Mouse (Mus musculus) lung, embryonic 14.5 days (tissue): ENCODE data around the gene Gpr153. TPM values are rescaled to one million over a fixed set of nuclear protein-coding genes. Genes with fewer than 3 reads are reported as not detected.

Experiments
- ATAC-seq: fragments of 200-750 bp; cut with Nextera tagmentation; 2 replicates; pipeline ENCODE4 v1.8.0; 2017; ENCODE audit warnings: mild to moderate bottlenecking, moderate TSS enrichment, moderate library complexity; ENCODE audit not compliant: insufficient read depth
- DNase-seq: peaks from one replicate; pipeline ENCODE4 v3.0.0-alpha.2; 2015
- H3K27ac ChIP-seq: fragments of 300-500 bp; sonication (generic); 2 replicates; pipeline ENCODE4 v1.5.1; 2014; ENCODE audit warnings: low read depth, mild to moderate bottlenecking, moderate library complexity
- H3K27me3 ChIP-seq: fragments of 300-500 bp; sonication (generic); 2 replicates; pipeline ENCODE4 v1.6.1; 2014; ENCODE audit warnings: low read length, control low read depth; ENCODE audit not compliant: insufficient read depth
- H3K36me3 ChIP-seq: fragments of 300-500 bp; sonication (generic); 2 replicates; pipeline ENCODE4 v1.6.1; 2014; ENCODE audit warnings: control low read depth; ENCODE audit not compliant: insufficient read depth
- H3K4me1 ChIP-seq: fragments of 300-500 bp; sonication (generic); 2 replicates; pipeline ENCODE4 v1.6.1; 2014; ENCODE audit warnings: antibody characterized with exemption, control low read depth; ENCODE audit not compliant: insufficient read depth
- H3K4me2 ChIP-seq: fragments of 300-500 bp; sonication (generic); 2 replicates; pipeline ENCODE4 v1.6.1; 2014; ENCODE audit warnings: mild to moderate bottlenecking
- H3K4me3 ChIP-seq: fragments of 300-500 bp; sonication (generic); 2 replicates; pipeline ENCODE4 v1.5.1; 2014; ENCODE audit warnings: low read depth, low read length
- H3K9ac ChIP-seq: fragments of 300-500 bp; sonication (generic); 2 replicates; pipeline ENCODE4 v1.6.1; 2014
- H3K9me3 ChIP-seq: fragments of 300-500 bp; sonication (generic); 2 replicates; pipeline ENCODE4 v1.6.1; 2016; ENCODE audit warnings: low read depth, low read length, control low read depth
- CTCF ChIP-seq: IDR thresholded peaks from 2 replicates; pipeline ENCODE4 v1.5.1; 2016; ENCODE audit warnings: antibody characterized with exemption, low read depth
- WGBS: fragments of 180-500 bp; shearing (Covaris S2); extraction: QIAGEN DNeasy Blood & Tissue Kit; methylation state at CpG from one replicate; pipeline ENCODE4 v1.1.7; 2014; 5-methylcytosine and 5-hydroxymethylcytosine counted together
- polyA plus RNA-seq: library from polyadenylated mRNA; unstranded; fragments of >200 nt; fragmentation: Nextera tagmentation; extraction: Ambion mirVana; gene quantifications from 2 replicates; pipeline ENCODE4 v1.2.1, GENCODE M21; 2014

Gene Gpr153
- polyA plus RNA-seq, 1 experiment from 2014 or later: 20.0 TPM

DNA sequence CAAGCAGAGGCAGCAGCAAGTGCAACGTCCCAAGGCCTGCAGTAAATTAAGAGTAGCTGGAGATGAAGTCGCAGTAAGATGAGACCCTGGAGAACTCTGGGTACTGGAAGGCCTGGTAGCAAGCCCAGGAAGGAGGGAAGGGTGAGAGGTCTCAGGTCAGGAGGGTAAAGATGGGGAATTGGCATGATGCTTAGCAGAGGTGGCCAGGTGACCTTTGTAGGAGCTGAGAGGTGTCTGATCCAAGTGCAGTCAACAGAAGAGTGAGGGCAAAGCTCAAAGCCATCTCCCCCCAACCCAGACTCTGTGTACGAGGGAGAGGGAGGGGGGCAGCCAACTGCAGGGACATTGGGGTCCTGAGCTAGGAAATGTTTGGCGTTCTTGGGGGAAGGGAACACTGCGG is 47.4 kb downstream of the Gpr153 start:
- no peak for TF ChIP-seq CTCF
- Histone ChIP-seq H3K9ac (no peak overlapping the region), H3K4me2 (no peak overlapping the region), H3K9me3 (no peaks in the 10 kb centered on the region), H3K36me3 (no peaks in the 10 kb centered on the region), H3K4me1 (peaks cover 2% of the 10 kb centered on the region; the same call in 1 of the 2 replicates), H3K27ac (no peak overlapping the region), H3K4me3 (no peak overlapping the region), H3K27me3 (peaks cover 18% of the 10 kb centered on the region)
- no peak for ATAC-seq
- no peak for DNase-seq
- WGBS: 44% methylated on average over 5 of the region's 5 CpGs

DNA sequence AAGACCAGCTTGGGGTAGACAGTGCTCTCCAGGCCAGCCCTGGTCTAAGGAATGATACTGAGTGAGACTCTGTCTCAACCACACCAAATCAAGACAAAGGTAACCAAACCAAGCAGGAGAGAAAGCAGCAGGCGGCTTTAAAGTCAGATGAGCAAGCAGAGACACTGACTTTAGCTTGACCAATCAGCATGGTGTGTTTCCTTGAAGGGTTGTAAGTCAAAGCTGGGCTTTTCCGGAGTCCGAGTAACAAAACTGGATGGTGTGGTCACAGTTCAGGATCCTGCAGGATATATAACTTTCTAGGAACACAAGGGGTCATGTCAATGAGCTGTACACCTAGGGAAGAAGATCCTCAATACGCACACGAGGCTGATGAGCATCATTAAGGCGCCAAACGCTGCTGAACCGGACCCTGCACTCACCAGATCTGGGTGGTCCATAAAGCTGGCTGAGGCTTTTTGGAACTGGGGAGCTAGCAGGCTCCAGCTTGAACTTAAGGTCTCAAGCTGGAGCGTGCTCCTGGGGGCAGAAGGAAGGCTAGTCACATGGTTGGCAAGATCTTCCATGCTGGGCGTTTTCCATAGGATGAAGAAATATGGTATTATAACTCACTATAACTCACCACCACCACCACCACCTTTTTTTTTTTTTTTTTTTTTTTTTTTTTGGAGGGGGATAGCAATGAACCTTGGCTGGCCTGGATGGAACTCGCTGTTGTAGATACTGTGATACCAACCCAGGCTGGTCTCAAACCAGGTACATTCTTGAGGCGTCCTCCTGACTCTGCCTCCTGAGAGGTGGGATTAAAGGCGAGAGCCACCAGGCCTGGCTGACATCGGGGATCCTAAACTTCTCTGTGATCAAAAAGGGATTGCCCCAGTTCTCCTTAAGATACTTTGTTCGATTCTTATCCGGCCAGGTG is 50.9 kb downstream of the Gpr153 start:
- H3K4me1 ChIP-seq: peaks cover 8% of the 10 kb centered on the region
- no peaks in the 10 kb centered on the region for H3K27me3 ChIP-seq
- 46% methylated on average over 16 of the region's 16 CpGs for WGBS
- peak overlapping the region; percentile 54 for H3K4me2 ChIP-seq
- H3K27ac ChIP-seq: no peak overlapping the region
- H3K9ac ChIP-seq: no peak overlapping the region
- peak; percentile 39 for ATAC-seq
- H3K4me3 ChIP-seq: peak overlapping the region; percentile 97
- TF ChIP-seq CTCF: no peak
- no peaks in the 10 kb centered on the region for H3K9me3 ChIP-seq
- H3K36me3 ChIP-seq: peaks cover 28% of the 10 kb centered on the region
- no peak for DNase-seq

DNA sequence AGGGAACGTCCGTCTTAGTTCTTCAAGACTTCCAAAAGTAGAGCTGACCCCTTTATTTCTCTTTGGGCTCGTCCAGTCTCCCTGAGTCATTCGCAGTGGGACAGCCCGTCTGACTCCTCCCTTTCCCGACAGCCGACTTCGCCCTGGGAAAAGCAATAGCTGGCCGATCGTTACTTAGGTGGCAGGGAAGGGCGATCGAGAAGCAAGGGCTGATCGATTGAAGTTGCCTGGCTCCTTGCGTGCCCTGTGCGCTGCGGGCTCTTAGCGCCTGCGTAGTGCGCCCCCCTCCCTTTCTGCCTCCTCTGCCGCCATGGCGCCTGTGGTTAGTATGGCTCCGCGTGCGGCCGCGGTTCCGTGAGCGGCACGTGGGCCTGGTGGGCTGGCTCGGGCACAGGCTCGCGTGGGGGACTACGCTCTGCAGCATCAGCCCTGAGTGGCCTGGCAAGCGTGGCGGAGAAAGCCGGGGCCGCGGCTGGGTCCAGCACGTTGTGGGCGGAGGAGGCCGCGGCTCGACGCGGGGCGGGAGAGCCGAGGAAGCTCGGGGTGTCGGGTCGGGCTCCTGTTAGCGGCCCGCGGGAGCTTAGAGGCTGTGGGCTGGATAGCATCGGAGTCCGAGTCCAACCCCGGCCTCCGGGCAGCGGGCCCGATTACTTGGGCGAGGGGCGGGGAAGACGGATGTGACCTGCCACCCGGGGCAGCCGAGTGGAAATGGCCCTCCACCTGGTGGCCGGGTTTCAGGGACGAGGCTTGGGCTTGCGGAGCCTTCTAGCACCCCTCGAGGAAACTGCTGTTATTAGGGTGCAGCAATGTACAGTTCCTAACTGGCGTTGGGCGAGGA is 51.8 kb downstream of the Gpr153 start, which contains the start of gene Rpl22:
Gene Rpl22 (plus strand): TSS at position 169 of the 838 bp plus-strand sequence.
- WGBS: under 1% methylated on average over 70 of the region's 70 CpGs
- peak; percentile 57 for TF ChIP-seq CTCF
- Histone ChIP-seq H3K4me1 (peaks cover 8% of the 10 kb centered on the region), H3K36me3 (peaks cover 37% of the 10 kb centered on the region), H3K9ac (peak within 1 kb of the TSS; percentile 97), H3K27me3 (no peaks in the 10 kb centered on the region), H3K27ac (peak within 1 kb of the TSS; percentile 73), H3K4me2 (peak within 1 kb of the TSS; percentile 95), H3K9me3 (no peaks in the 10 kb centered on the region), H3K4me3 (peak within 1 kb of the TSS; percentile 97)
- ATAC-seq (peak; percentile 96), DNase-seq (peak; percentile 98)

DNA sequence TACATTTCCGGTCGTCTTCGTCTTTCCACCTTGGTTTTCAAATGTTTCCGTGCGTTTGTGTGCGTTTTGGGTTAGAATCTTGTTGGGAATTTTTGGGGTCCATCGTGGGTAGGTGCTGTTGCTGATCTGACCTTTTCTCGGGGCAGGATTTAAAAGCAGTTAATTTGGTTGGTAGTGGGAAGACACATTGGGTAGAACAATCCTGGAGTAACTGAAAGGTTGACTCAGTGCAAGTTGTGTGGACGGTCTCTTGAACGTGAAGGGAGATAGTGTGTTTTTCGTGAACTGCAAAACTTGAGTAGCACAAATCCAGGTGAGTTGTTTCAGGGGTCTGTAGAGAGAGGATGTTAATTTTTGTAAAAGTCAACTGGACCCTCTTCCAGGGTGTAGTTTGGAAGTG is 52.5 kb downstream of the Gpr153 start:
- no peaks in the 10 kb centered on the region for H3K27me3 ChIP-seq
- no peaks in the 10 kb centered on the region for H3K9me3 ChIP-seq
- peaks cover 8% of the 10 kb centered on the region for H3K4me1 ChIP-seq
- H3K9ac ChIP-seq: peak overlapping the region; percentile 97
- H3K36me3 ChIP-seq: peaks cover 44% of the 10 kb centered on the region
- ATAC-seq: no peak
- peak overlapping the region; percentile 97 for H3K4me3 ChIP-seq
- under 1% methylated on average over 11 of the region's 11 CpGs for WGBS
- no peak for TF ChIP-seq CTCF
- peak overlapping the region; percentile 95 for H3K4me2 ChIP-seq
- DNase-seq: no peak
- H3K27ac ChIP-seq: no peak overlapping the region

DNA sequence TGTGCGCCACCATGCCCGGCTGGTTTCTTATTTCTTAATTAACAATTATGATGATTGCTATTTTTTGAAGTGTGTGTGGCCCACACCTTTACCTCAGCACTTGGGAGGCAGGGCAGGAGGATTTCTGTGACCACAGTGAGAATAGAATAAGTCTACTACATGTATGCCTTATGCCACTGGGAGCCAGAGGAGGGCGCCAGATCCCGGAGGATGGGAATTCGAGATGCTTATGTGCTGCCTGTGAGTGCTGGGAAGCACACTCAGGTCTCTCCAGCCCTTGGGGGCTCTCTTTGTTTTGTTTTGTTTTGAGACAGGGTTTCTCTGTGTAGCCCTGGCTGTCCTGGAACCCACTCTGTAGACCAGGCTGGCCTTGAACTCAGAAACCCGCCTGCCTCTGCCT is 54.7 kb downstream of the Gpr153 start:
- H3K4me3 ChIP-seq: no peak overlapping the region
- DNase-seq: peak; percentile 56
- 72% methylated on average over 6 of the region's 6 CpGs for WGBS
- H3K9me3 ChIP-seq: no peaks in the 10 kb centered on the region
- peak; percentile 57 for TF ChIP-seq CTCF
- peaks cover 66% of the 10 kb centered on the region for H3K36me3 ChIP-seq
- peaks cover 8% of the 10 kb centered on the region for H3K4me1 ChIP-seq
- no peak overlapping the region for H3K4me2 ChIP-seq
- H3K27me3 ChIP-seq: no peaks in the 10 kb centered on the region
- ATAC-seq: no peak
- H3K9ac ChIP-seq: no peak overlapping the region
- H3K27ac ChIP-seq: no peak overlapping the region

DNA sequence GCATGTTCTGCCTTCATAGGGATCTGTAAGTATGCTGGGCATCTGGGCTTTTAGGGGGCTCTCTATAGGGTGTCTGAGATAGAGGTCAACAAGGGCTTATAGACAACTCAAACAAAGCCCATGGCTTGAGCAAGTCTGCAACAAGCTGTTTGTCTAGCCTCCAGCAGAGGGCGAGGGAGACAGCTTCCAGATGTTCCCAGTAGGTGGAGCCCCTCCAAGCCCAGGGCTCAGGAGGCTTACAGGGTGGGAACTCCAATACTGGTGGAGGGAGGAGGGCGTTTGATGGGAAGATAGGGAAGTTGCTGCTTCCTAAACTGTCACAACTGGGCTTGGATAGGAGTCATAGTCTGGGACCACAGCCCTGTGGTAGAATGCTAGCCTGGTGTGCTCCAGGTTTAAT is 58.9 kb downstream of the Gpr153 start:
- Histone ChIP-seq H3K9ac (no peak overlapping the region), H3K36me3 (peaks cover 77% of the 10 kb centered on the region), H3K4me1 (no peaks in the 10 kb centered on the region), H3K4me2 (no peak overlapping the region), H3K4me3 (no peak overlapping the region), H3K9me3 (no peaks in the 10 kb centered on the region), H3K27me3 (peaks cover 14% of the 10 kb centered on the region), H3K27ac (no peak overlapping the region)
- TF ChIP-seq CTCF: peak; percentile 98
- DNase-seq: peak; percentile 88
- 32% methylated on average over 2 of the region's 2 CpGs for WGBS
- ATAC-seq: peak; percentile 42

DNA sequence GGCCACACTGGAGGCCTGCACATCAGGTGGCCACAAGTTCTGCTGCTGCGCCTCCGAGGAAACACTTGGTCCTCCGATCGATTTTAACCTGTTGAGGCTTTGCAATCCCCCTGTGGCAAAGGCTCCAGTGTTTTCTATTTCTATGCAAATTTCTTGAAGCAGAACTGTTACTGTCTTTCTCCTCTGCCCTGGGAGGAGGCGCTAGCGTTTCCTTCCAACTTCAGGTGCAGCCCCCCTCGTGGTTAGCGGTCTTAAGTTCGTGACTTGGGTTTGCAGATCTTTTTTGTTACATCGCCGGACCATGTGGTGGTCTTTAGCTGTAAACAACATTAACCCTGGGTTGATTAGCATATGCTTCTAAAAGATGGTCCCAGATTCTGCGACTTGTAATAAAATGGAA is 59.6 kb downstream of the Gpr153 start:
- DNase-seq (no peak), ATAC-seq (no peak)
- H3K36me3 ChIP-seq: peaks cover 72% of the 10 kb centered on the region
- 95% methylated on average over 12 of the region's 12 CpGs for WGBS
- no peaks in the 10 kb centered on the region for H3K9me3 ChIP-seq
- no peak overlapping the region for H3K9ac ChIP-seq
- no peak overlapping the region for H3K4me2 ChIP-seq
- H3K27ac ChIP-seq: no peak overlapping the region
- TF ChIP-seq CTCF: no peak
- no peak overlapping the region for H3K4me3 ChIP-seq
- peaks cover 20% of the 10 kb centered on the region for H3K27me3 ChIP-seq
- H3K4me1 ChIP-seq: no peaks in the 10 kb centered on the region

Other genes starting within 250 kb of the Gpr153 start
- 22.7 and 26.8 TPM in 2 replicates for gene Zbtb48, start 246.6 kb upstream of the Gpr153 start, polyA plus RNA-seq
- gene Tas1r1, start 235.7 kb upstream of the Gpr153 start, polyA plus RNA-seq: 0.23 and 0.30 TPM in 2 replicates
- gene Nol9, start 234.9 kb upstream of the Gpr153 start, polyA plus RNA-seq: 38.9 and 42.9 TPM in 2 replicates
- 13.5 and 18.5 TPM in 2 replicates for gene Plekhg5, start 201.7 kb upstream of the Gpr153 start, polyA plus RNA-seq
- gene Tnfrsf25, start 158.3 kb upstream of the Gpr153 start, polyA plus RNA-seq: 0.75 and 0.77 TPM in 2 replicates
- 11.5 and 11.6 TPM in 2 replicates for gene Espn, start 121.9 kb upstream of the Gpr153 start, polyA plus RNA-seq
- gene Hes2, start 115.4 kb upstream of the Gpr153 start, polyA plus RNA-seq: 0.18 TPM in 1 of 2 replicates, not detected in the other
- gene Acot7, start 96.1 kb upstream of the Gpr153 start, polyA plus RNA-seq: 50.3 and 55.8 TPM in 2 replicates
- not detected in 2 replicates for gene Hes3, start 17.4 kb downstream of the Gpr153 start, polyA plus RNA-seq
- gene Icmt, start 23.0 kb downstream of the Gpr153 start, polyA plus RNA-seq: 31.2 and 31.8 TPM in 2 replicates
- 0.36 and 0.65 TPM in 2 replicates for gene Rnf207, start 44.8 kb downstream of the Gpr153 start, polyA plus RNA-seq
- gene Rpl22, start 51.5 kb downstream of the Gpr153 start, polyA plus RNA-seq: 428 and 464 TPM in 2 replicates
- gene Chd5, start 64.4 kb downstream of the Gpr153 start, polyA plus RNA-seq: 0.03 and 0.07 TPM in 2 replicates
- 3.2 and 3.7 TPM in 2 replicates for gene Nphp4, start 202.5 kb downstream of the Gpr153 start, polyA plus RNA-seq
- gene Kcnab2, start 203.6 kb downstream of the Gpr153 start, polyA plus RNA-seq: 3.6 and 4.3 TPM in 2 replicates